Mouse (Mus musculus): ENCODE data around the gene Tgfb3. TPM values are rescaled to one million over a fixed set of nuclear protein-coding genes. Genes with fewer than 3 reads are reported as not detected.

The Tgfb3 gene
- polyA plus RNA-seq, 1 experiment from 2014 or later = 27.5 TPM

- no peaks in the 10 kb centered on the region for H3K4me1 ChIP-seq (ENCODE audit: control insufficient read depth, insufficient read depth, low read length)
- H3K9me3 ChIP-seq (ENCODE audit: control insufficient read depth, low read depth, low read length) = no peaks in the 10 kb centered on the region
- H3K27me3 ChIP-seq (ENCODE audit: control insufficient read depth, insufficient read depth, low read length) = no peaks in the 10 kb centered on the region
- no peaks in the 10 kb centered on the region for H3K36me3 ChIP-seq (ENCODE audit: control insufficient read depth, insufficient read depth, low read length)
- no peak overlapping the region for H3K9ac ChIP-seq (replicated peaks; ENCODE audit: low read depth, low read length)
- no peak overlapping the region for H3K4me2 ChIP-seq (replicated peaks; ENCODE audit: low read depth, low read length)
- peak; percentile 72; the same call in 1 of the 2 replicates for ATAC-seq (ENCODE audit: insufficient number of reproducible peaks, insufficient read depth, low FRiP score, low read depth)
- H3K27ac ChIP-seq (ENCODE audit: low read length) = no peak overlapping the region
- no peak overlapping the region for H3K4me3 ChIP-seq (ENCODE audit: low read depth, low read length)
- WGBS = 29% methylated on average over 12 of the region's 12 CpGs
Observed at GRCm38 (mm10) chr12:86037235-86037921, 41.5 kb downstream of the Tgfb3 start.

- H3K4me3 ChIP-seq (ENCODE audit: low read depth, low read length) = no peak overlapping the region
- 50% methylated on average over 9 of the region's 9 CpGs for WGBS
- peak; percentile 28; the same call in 1 of the 2 replicates for ATAC-seq (ENCODE audit: insufficient number of reproducible peaks, insufficient read depth, low FRiP score, low read depth)
- no peaks in the 10 kb centered on the region for H3K4me1 ChIP-seq (ENCODE audit: control insufficient read depth, insufficient read depth, low read length)
- no peak overlapping the region for H3K27ac ChIP-seq (ENCODE audit: low read length)
- H3K4me2 ChIP-seq (replicated peaks; ENCODE audit: low read depth, low read length) = no peak overlapping the region
- H3K9ac ChIP-seq (replicated peaks; ENCODE audit: low read depth, low read length) = no peak overlapping the region
- no peaks in the 10 kb centered on the region for H3K36me3 ChIP-seq (ENCODE audit: control insufficient read depth, insufficient read depth, low read length)
- H3K27me3 ChIP-seq (ENCODE audit: control insufficient read depth, insufficient read depth, low read length) = no peaks in the 10 kb centered on the region
- no peaks in the 10 kb centered on the region for H3K9me3 ChIP-seq (ENCODE audit: control insufficient read depth, low read depth, low read length)
Observed at GRCm38 (mm10) chr12:86036368-86037166, 42.3 kb downstream of the Tgfb3 start.

GRCm38 (mm10) chr12:86035586-86035985, 43.3 kb downstream of the Tgfb3 start:
- ATAC-seq (ENCODE audit: insufficient number of reproducible peaks, insufficient read depth, low FRiP score, low read depth) = no peak

DNA sequence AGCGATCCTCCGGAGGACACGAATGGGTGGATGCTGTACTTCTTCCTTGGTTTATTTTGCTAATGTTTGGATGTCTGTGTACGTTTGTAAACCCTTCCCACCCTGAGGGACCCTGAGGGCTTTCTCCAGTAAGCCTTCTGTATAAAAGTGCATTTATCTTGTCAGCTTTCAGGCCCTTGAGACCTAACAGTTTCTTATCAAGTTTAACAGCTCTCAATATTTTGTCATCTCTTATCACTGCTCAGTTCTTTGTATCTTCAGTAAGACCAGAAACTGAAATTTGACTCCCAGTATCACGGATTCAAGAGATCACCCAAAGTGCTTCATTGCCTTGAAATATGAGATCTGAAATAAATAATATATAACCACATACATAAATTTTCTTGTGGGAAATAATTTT, 47.9 kb downstream of the Tgfb3 start:
- no peaks in the 10 kb centered on the region for H3K9me3 ChIP-seq (ENCODE audit: control insufficient read depth, low read depth, low read length)
- no peak overlapping the region for H3K27ac ChIP-seq (ENCODE audit: low read length)
- 45% methylated on average over 5 of the region's 5 CpGs for WGBS
- no peak overlapping the region for H3K4me3 ChIP-seq (ENCODE audit: low read depth, low read length)
- no peak overlapping the region for H3K9ac ChIP-seq (replicated peaks; ENCODE audit: low read depth, low read length)
- H3K27me3 ChIP-seq (ENCODE audit: control insufficient read depth, insufficient read depth, low read length) = no peaks in the 10 kb centered on the region
- H3K4me2 ChIP-seq (replicated peaks; ENCODE audit: low read depth, low read length) = no peak overlapping the region
- H3K36me3 ChIP-seq (ENCODE audit: control insufficient read depth, insufficient read depth, low read length) = no peaks in the 10 kb centered on the region; the same call in 1 of the 2 replicates
- H3K4me1 ChIP-seq (ENCODE audit: control insufficient read depth, insufficient read depth, low read length) = no peaks in the 10 kb centered on the region; the same call in 1 of the 2 replicates
- no peak for ATAC-seq (ENCODE audit: insufficient number of reproducible peaks, insufficient read depth, low FRiP score, low read depth)

More at GRCm38 (mm10) chr12:86035586-86035985, 43.3 kb downstream of the Tgfb3 start:
- no peak overlapping the region for H3K27ac ChIP-seq (ENCODE audit: low read length)
- no peak overlapping the region for H3K4me2 ChIP-seq (replicated peaks; ENCODE audit: low read depth, low read length)
- no peaks in the 10 kb centered on the region for H3K36me3 ChIP-seq (ENCODE audit: control insufficient read depth, insufficient read depth, low read length)
- no peaks in the 10 kb centered on the region for H3K4me1 ChIP-seq (ENCODE audit: control insufficient read depth, insufficient read depth, low read length)
- H3K27me3 ChIP-seq (ENCODE audit: control insufficient read depth, insufficient read depth, low read length) = no peaks in the 10 kb centered on the region
- H3K4me3 ChIP-seq (ENCODE audit: low read depth, low read length) = no peak overlapping the region
- H3K9ac ChIP-seq (replicated peaks; ENCODE audit: low read depth, low read length) = no peak overlapping the region
- no peaks in the 10 kb centered on the region for H3K9me3 ChIP-seq (ENCODE audit: control insufficient read depth, low read depth, low read length)

- Histone ChIP-seq H3K9ac (replicated peaks; ENCODE audit: low read depth, low read length) (no peak overlapping the region), H3K4me3 (ENCODE audit: low read depth, low read length) (no peak overlapping the region), H3K4me2 (replicated peaks; ENCODE audit: low read depth, low read length) (no peak overlapping the region), H3K36me3 (ENCODE audit: control insufficient read depth, insufficient read depth, low read length) (no peaks in the 10 kb centered on the region; the same call in 1 of the 2 replicates), H3K27me3 (ENCODE audit: control insufficient read depth, insufficient read depth, low read length) (no peaks in the 10 kb centered on the region), H3K9me3 (ENCODE audit: control insufficient read depth, low read depth, low read length) (no peaks in the 10 kb centered on the region), H3K27ac (ENCODE audit: low read length) (no peak overlapping the region), H3K4me1 (ENCODE audit: control insufficient read depth, insufficient read depth, low read length) (peaks cover 10% of the 10 kb centered on the region; the same call in 1 of the 2 replicates)
- ATAC-seq (ENCODE audit: insufficient number of reproducible peaks, insufficient read depth, low FRiP score, low read depth) = no peak
- 81% methylated on average over 1 of the region's 1 CpGs for WGBS
Observed at GRCm38 (mm10) chr12:86027747-86028146, 51.1 kb downstream of the Tgfb3 start.

GRCm38 (mm10) chr12:86027000-86027399, 51.8 kb downstream of the Tgfb3 start:
- ATAC-seq (ENCODE audit: insufficient number of reproducible peaks, insufficient read depth, low FRiP score, low read depth) = no peak
- 60% methylated on average over 5 of the region's 5 CpGs for WGBS
- Histone ChIP-seq H3K27me3 (ENCODE audit: control insufficient read depth, insufficient read depth, low read length) (no peaks in the 10 kb centered on the region), H3K36me3 (ENCODE audit: control insufficient read depth, insufficient read depth, low read length) (no peaks in the 10 kb centered on the region; the same call in 1 of the 2 replicates), H3K4me3 (ENCODE audit: low read depth, low read length) (no peak overlapping the region), H3K4me1 (ENCODE audit: control insufficient read depth, insufficient read depth, low read length) (peaks cover 17% of the 10 kb centered on the region; the same call in 1 of the 2 replicates), H3K27ac (ENCODE audit: low read length) (no peak overlapping the region), H3K9me3 (ENCODE audit: control insufficient read depth, low read depth, low read length) (no peaks in the 10 kb centered on the region), H3K9ac (replicated peaks; ENCODE audit: low read depth, low read length) (no peak overlapping the region), H3K4me2 (replicated peaks; ENCODE audit: low read depth, low read length) (no peak overlapping the region)

GRCm38 (mm10) chr12:86025480-86025879, 53.4 kb downstream of the Tgfb3 start:
- Histone ChIP-seq H3K9me3 (ENCODE audit: control insufficient read depth, low read depth, low read length) (no peaks in the 10 kb centered on the region), H3K27ac (ENCODE audit: low read length) (no peak overlapping the region), H3K4me1 (ENCODE audit: control insufficient read depth, insufficient read depth, low read length) (peaks cover 17% of the 10 kb centered on the region; the same call in 1 of the 2 replicates), H3K4me2 (replicated peaks; ENCODE audit: low read depth, low read length) (no peak overlapping the region), H3K9ac (replicated peaks; ENCODE audit: low read depth, low read length) (no peak overlapping the region), H3K27me3 (ENCODE audit: control insufficient read depth, insufficient read depth, low read length) (no peaks in the 10 kb centered on the region), H3K4me3 (ENCODE audit: low read depth, low read length) (no peak overlapping the region), H3K36me3 (ENCODE audit: control insufficient read depth, insufficient read depth, low read length) (no peaks in the 10 kb centered on the region; the same call in 1 of the 2 replicates)
- 93% methylated on average over 6 of the region's 6 CpGs for WGBS
- no peak for ATAC-seq (ENCODE audit: insufficient number of reproducible peaks, insufficient read depth, low FRiP score, low read depth)

GRCm38 (mm10) chr12:86024426-86024825, 54.4 kb downstream of the Tgfb3 start:
- Histone ChIP-seq H3K4me3 (ENCODE audit: low read depth, low read length) (no peak overlapping the region), H3K36me3 (ENCODE audit: control insufficient read depth, insufficient read depth, low read length) (no peaks in the 10 kb centered on the region; the same call in 1 of the 2 replicates), H3K27me3 (ENCODE audit: control insufficient read depth, insufficient read depth, low read length) (no peaks in the 10 kb centered on the region), H3K27ac (ENCODE audit: low read length) (no peak overlapping the region), H3K4me1 (ENCODE audit: control insufficient read depth, insufficient read depth, low read length) (peaks cover 17% of the 10 kb centered on the region; the same call in 1 of the 2 replicates), H3K4me2 (replicated peaks; ENCODE audit: low read depth, low read length) (no peak overlapping the region), H3K9ac (replicated peaks; ENCODE audit: low read depth, low read length) (no peak overlapping the region), H3K9me3 (ENCODE audit: control insufficient read depth, low read depth, low read length) (no peaks in the 10 kb centered on the region)
- 66% methylated on average over 4 of the region's 4 CpGs for WGBS
- ATAC-seq (ENCODE audit: insufficient number of reproducible peaks, insufficient read depth, low FRiP score, low read depth) = no peak

Data from stomach, embryonic 14.5 days (tissue).